Mouse (Mus musculus): ENCODE data around the gene Zfp553. TPM values are rescaled to one million over a fixed set of nuclear protein-coding genes. Genes with fewer than 3 reads are reported as not detected.

Gene Zfp553
- polyA plus RNA-seq, 1 experiment from 2014 or later = 5.9 TPM

DNA sequence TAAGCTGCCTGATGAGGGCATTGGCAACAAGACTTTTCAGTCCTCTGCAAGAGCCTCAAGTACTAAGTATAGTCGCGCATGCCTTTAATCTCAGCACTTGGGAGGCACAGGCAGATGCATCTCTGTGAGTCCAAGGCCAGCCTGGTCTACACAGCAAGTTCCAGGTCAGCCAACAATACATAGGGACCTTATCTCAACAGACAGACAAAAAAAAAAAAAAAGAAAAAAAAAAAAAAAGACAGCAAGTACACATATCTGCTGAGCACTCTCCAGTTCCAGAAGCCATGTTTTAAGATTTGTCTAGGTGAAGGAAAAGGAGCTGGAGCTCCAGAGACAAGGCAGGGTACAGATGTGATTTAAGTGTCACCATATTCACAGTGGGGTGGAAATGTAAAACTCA lies 23.1 kb downstream of the Zfp553 start:
- no peaks in the 10 kb centered on the region; the same call in 1 of the 2 replicates for H3K36me3 ChIP-seq (ENCODE audit: control insufficient read depth, insufficient read depth)
- H3K9me3 ChIP-seq (replicated peaks; ENCODE audit: control insufficient read depth, low read length) = no peaks in the 10 kb centered on the region
- no peak for ATAC-seq (ENCODE audit: low read depth)
- no peak overlapping the region for H3K9ac ChIP-seq (ENCODE audit: low read depth, low read length)
- no peaks in the 10 kb centered on the region for H3K27me3 ChIP-seq (ENCODE audit: control insufficient read depth, insufficient read depth, low read depth, low read length)
- H3K4me2 ChIP-seq (ENCODE audit: low read depth, low read length) = no peak overlapping the region
- H3K27ac ChIP-seq (ENCODE audit: low read length) = no peak overlapping the region
- WGBS (ENCODE audit: insufficient replicate concordance) = 41% methylated on average over 2 of the region's 2 CpGs
- H3K4me3 ChIP-seq (ENCODE audit: low read depth, low read length) = no peak overlapping the region
- H3K4me1 ChIP-seq (ENCODE audit: control insufficient read depth, low read depth, low read length) = peaks cover 39% of the 10 kb centered on the region

DNA sequence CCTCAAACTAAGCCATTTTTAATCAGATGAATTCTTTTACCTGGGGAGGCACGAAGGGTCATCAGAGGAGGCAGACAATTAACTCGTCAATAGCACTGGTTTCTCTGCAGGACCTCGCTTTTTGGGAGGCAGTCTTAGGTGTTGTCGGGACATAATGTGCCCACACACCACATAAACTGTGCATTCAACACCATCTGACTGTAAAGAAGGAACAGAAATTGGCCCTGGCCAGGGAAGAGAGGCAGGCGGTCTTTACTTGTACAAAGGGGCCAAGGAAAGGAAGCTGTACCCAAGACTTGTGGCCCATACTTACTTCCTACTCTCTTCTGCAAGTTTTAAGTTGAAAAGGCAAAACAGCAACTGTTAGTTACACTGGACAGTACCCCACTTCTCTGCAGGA lies 23.7 kb downstream of the Zfp553 start:
- peaks cover 44% of the 10 kb centered on the region for H3K4me1 ChIP-seq (ENCODE audit: control insufficient read depth, low read depth, low read length)
- H3K27me3 ChIP-seq (ENCODE audit: control insufficient read depth, insufficient read depth, low read depth, low read length) = no peaks in the 10 kb centered on the region
- H3K27ac ChIP-seq (ENCODE audit: low read length) = 0 out of 2 replicates have a peak overlapping the region, but pooled peaks have one; percentile 13
- no peak overlapping the region for H3K4me2 ChIP-seq (ENCODE audit: low read depth, low read length)
- H3K36me3 ChIP-seq (ENCODE audit: control insufficient read depth, insufficient read depth) = no peaks in the 10 kb centered on the region; the same call in 1 of the 2 replicates
- no peak for ATAC-seq (ENCODE audit: low read depth)
- no peak overlapping the region for H3K9ac ChIP-seq (ENCODE audit: low read depth, low read length)
- WGBS (ENCODE audit: insufficient replicate concordance) = 76% methylated on average over 5 of the region's 5 CpGs
- no peak overlapping the region for H3K4me3 ChIP-seq (ENCODE audit: low read depth, low read length)
- H3K9me3 ChIP-seq (replicated peaks; ENCODE audit: control insufficient read depth, low read length) = no peaks in the 10 kb centered on the region

DNA sequence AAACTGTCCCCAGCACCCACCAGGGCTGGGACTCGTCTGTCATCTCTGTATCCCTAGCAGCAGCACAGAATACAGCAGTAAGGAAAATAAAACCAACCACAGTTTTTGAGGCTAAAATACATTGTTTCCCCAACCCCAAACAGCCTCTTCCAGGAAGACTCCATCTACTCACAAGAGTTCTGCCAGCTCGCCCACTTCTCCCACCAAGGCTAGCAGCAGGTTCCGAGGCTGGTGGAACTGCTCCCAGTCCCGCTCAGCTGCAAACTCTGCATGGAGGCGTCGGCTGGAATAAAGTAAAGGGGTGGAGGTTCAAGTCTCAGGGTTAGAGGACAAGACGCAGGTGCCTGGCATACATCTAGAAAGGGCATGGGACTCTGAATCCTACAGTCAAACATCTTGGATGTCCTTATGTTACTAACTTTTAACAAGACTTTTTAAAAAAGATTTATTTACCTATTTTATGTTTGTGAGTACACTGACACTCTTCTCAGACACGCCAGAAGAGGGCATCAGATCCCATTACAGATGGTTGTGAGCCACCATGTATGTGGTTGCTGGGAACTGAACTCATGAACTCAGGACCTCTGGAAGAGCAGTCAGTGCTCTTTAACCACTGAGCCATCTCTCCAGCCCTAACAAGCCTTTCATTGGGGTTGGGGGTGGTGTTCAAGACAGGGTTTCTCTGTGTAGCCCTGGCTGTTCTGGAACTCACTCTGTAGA lies 26.5 kb downstream of the Zfp553 start:
- H3K9ac ChIP-seq (ENCODE audit: low read depth, low read length) = no peak overlapping the region
- H3K27me3 ChIP-seq (ENCODE audit: control insufficient read depth, insufficient read depth, low read depth, low read length) = no peaks in the 10 kb centered on the region
- H3K4me1 ChIP-seq (ENCODE audit: control insufficient read depth, low read depth, low read length) = peaks cover 48% of the 10 kb centered on the region
- ATAC-seq (ENCODE audit: low read depth) = no peak
- H3K4me3 ChIP-seq (ENCODE audit: low read depth, low read length) = peak overlapping the region; percentile 84
- WGBS (ENCODE audit: insufficient replicate concordance) = 59% methylated on average over 8 of the region's 8 CpGs
- no peaks in the 10 kb centered on the region for H3K9me3 ChIP-seq (replicated peaks; ENCODE audit: control insufficient read depth, low read length)
- H3K27ac ChIP-seq (ENCODE audit: low read length) = no peak overlapping the region
- peak overlapping the region; percentile 90 for H3K4me2 ChIP-seq (ENCODE audit: low read depth, low read length)
- H3K36me3 ChIP-seq (ENCODE audit: control insufficient read depth, insufficient read depth) = no peaks in the 10 kb centered on the region; the same call in 1 of the 2 replicates

DNA sequence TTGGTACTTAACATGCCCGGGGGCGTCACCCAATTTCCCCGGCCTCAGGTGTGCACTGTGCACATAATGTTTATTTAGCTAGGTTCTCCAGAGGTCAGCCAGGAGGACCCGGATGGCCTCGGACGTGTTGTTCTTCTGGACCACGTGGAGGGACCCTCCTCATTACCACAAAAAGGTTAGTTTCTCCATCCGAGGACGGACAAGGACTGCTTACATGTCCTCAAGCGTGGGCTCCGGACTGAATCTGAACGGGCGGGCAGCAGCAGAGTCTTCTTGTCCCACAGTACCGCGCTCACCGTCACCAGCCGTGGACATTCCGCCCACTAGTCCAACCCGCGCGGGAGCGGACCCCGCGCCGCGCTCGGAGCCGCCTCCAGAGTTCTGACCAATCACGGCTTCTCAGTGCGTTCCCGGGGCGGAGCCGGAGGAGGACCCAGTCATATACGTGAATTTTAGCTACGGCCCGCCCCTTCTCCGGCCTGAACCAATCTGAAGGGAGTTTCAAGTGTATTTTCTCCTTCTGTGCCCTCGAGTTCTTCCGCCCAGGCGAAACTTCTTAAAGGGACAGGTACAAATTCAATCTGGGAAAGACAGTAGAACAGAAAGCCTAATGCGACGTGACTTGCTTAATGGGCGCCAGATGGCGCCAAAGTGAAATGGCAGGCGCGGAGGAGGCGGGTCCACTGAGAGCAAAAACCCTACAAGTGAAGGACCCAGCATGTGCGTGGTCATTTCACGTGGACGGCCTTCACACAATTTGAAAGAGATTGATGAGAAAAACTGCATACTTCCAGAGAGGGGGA lies 27.6 kb downstream of the Zfp553 start, which contains the start of gene Dctpp1:
TSS of gene Dctpp1 (minus strand) at position 401 of the 803 bp plus-strand sequence.
- peak; percentile 96 for ATAC-seq (ENCODE audit: low read depth)
- Histone ChIP-seq H3K9me3 (replicated peaks; ENCODE audit: control insufficient read depth, low read length) (no peaks in the 10 kb centered on the region), H3K36me3 (ENCODE audit: control insufficient read depth, insufficient read depth) (no peaks in the 10 kb centered on the region; the same call in 1 of the 2 replicates), H3K27me3 (ENCODE audit: control insufficient read depth, insufficient read depth, low read depth, low read length) (no peaks in the 10 kb centered on the region), H3K4me2 (ENCODE audit: low read depth, low read length) (peak within 1 kb of the TSS; percentile 91), H3K27ac (ENCODE audit: low read length) (peak within 1 kb of the TSS; percentile 65), H3K9ac (ENCODE audit: low read depth, low read length) (peak within 1 kb of the TSS; percentile 81), H3K4me3 (ENCODE audit: low read depth, low read length) (peak within 1 kb of the TSS; percentile 84), H3K4me1 (ENCODE audit: control insufficient read depth, low read depth, low read length) (peaks cover 37% of the 10 kb centered on the region)
- under 1% methylated on average over 50 of the region's 50 CpGs for WGBS (ENCODE audit: insufficient replicate concordance)

DNA sequence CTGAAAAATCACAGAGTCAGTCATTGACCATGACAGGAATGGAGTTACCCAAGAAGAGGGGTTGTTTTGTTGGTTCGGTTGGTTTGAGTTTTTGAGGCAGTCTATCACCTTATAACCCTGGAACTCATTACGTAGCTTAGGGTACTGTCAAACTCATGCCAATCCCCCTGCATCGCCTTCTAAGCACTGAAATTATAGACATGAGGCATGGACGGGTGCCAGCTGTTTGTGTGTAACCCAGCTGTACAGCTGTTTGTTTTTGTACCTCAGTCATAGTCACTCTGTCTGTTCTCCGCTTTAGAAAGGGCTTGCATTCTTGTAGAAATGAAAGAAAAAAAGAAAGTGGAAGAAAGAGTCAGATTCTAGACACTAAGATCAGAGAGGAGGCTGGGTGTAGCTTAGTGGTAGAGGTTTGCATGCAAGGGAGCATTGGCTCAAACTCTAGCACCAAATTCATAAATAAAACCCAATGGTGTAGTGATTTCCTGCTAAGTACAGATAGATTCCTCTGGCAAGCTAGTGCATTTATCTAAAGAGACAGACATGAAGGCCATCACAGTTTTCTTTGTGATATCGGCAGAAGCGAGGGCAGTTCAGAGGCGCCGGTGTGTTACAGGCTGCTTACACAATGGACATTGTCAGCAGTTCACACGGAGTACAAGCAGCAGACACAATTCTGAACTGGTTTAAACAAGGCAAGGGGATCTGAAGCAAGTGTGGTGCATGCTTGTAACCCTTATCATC lies 29.5 kb downstream of the Zfp553 start:
- H3K27ac ChIP-seq (ENCODE audit: low read length) = no peak overlapping the region
- no peak for ATAC-seq (ENCODE audit: low read depth)
- H3K9ac ChIP-seq (ENCODE audit: low read depth, low read length) = no peak overlapping the region
- peaks cover 33% of the 10 kb centered on the region for H3K4me1 ChIP-seq (ENCODE audit: control insufficient read depth, low read depth, low read length)
- H3K4me3 ChIP-seq (ENCODE audit: low read depth, low read length) = no peak overlapping the region
- no peaks in the 10 kb centered on the region for H3K36me3 ChIP-seq (ENCODE audit: control insufficient read depth, insufficient read depth)
- no peaks in the 10 kb centered on the region for H3K27me3 ChIP-seq (ENCODE audit: control insufficient read depth, insufficient read depth, low read depth, low read length)
- WGBS (ENCODE audit: insufficient replicate concordance) = 37% methylated on average over 10 of the region's 10 CpGs
- H3K4me2 ChIP-seq (ENCODE audit: low read depth, low read length) = no peak overlapping the region
- no peaks in the 10 kb centered on the region for H3K9me3 ChIP-seq (replicated peaks; ENCODE audit: control insufficient read depth, low read length)

DNA sequence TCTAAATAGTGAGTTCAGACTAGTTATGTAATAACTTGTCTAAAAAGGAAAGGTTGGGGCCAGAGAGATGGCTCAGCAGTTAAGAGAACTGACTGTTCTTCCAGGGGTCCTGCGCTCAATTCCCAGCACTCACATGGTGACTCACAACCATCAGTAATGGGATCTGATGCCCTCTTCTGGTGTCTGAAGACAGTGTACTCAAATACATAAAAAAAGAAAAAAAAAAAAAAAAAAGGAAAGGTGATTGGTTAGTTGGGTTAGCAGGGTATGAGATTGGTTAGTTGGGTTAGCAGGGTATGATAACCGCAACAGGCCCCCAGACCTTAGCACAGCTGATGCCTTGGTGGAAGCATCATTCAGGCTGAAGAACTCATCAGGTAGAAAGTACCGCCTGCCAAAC lies 30.7 kb downstream of the Zfp553 start:
- no peak overlapping the region for H3K4me3 ChIP-seq (ENCODE audit: low read depth, low read length)
- no peaks in the 10 kb centered on the region for H3K27me3 ChIP-seq (ENCODE audit: control insufficient read depth, insufficient read depth, low read depth, low read length)
- no peak overlapping the region for H3K4me2 ChIP-seq (ENCODE audit: low read depth, low read length)
- no peaks in the 10 kb centered on the region for H3K36me3 ChIP-seq (ENCODE audit: control insufficient read depth, insufficient read depth)
- no peak for ATAC-seq (ENCODE audit: low read depth)
- no peaks in the 10 kb centered on the region; the same call in 1 of the 2 replicates for H3K9me3 ChIP-seq (replicated peaks; ENCODE audit: control insufficient read depth, low read length)
- peaks cover 33% of the 10 kb centered on the region for H3K4me1 ChIP-seq (ENCODE audit: control insufficient read depth, low read depth, low read length)
- no peak overlapping the region for H3K27ac ChIP-seq (ENCODE audit: low read length)
- no peak overlapping the region for H3K9ac ChIP-seq (ENCODE audit: low read depth, low read length)
- WGBS (ENCODE audit: insufficient replicate concordance) = 93% methylated on average over 3 of the region's 3 CpGs

DNA sequence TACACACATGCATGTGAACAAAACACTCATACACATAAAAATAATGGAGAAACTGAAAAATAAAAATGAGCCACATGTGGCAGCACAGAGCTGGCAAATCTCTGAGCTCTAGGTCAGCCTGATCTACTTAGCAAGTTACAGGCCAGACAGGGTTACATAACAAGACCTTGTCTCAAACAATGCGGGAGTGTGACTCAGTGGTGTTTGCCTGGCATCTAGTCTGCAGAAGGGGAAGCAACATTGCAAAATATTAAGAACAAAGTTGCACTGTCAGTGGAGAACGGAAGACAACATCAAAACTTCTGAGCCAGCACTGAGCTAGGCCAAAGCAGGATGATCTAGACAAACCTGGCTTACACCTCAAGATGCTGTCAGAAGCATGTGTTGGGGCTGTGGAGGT lies 37.4 kb downstream of the Zfp553 start:
- Histone ChIP-seq H3K4me3 (ENCODE audit: low read depth, low read length) (no peak overlapping the region), H3K9me3 (replicated peaks; ENCODE audit: control insufficient read depth, low read length) (no peaks in the 10 kb centered on the region; the same call in 1 of the 2 replicates), H3K27me3 (ENCODE audit: control insufficient read depth, insufficient read depth, low read depth, low read length) (no peaks in the 10 kb centered on the region), H3K4me2 (ENCODE audit: low read depth, low read length) (peak overlapping the region; percentile 22; the same call in 1 of the 2 replicates), H3K27ac (ENCODE audit: low read length) (peak overlapping the region; percentile 39; the same call in 1 of the 2 replicates), H3K36me3 (ENCODE audit: control insufficient read depth, insufficient read depth) (peaks cover 4% of the 10 kb centered on the region), H3K9ac (ENCODE audit: low read depth, low read length) (no peak overlapping the region), H3K4me1 (ENCODE audit: control insufficient read depth, low read depth, low read length) (peaks cover 23% of the 10 kb centered on the region)
- WGBS (ENCODE audit: insufficient replicate concordance) = 48% methylated on average over 2 of the region's 2 CpGs
- ATAC-seq (ENCODE audit: low read depth) = no peak

DNA sequence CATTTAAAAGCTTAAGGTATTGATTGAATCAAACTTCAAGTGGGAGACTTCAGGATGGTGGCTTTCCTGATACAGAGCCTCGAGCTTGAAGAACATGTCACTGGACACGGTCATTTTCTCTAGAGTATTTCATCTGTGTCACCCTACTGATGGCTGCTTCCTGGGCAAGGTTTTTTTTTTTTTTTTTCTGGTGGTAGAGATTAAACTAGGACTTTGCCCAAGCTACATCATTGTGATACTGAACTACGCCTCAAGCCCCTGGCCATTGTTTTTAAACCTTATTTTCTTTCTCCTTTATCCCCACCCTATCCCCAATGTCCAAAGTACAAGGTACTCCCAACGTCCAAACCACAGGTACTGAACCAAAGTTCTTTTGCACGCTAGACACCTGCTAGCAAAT lies 37.8 kb downstream of the Zfp553 start:
- peak overlapping the region; percentile 29 for H3K4me3 ChIP-seq (ENCODE audit: low read depth, low read length)
- no peaks in the 10 kb centered on the region; the same call in 1 of the 2 replicates for H3K9me3 ChIP-seq (replicated peaks; ENCODE audit: control insufficient read depth, low read length)
- H3K36me3 ChIP-seq (ENCODE audit: control insufficient read depth, insufficient read depth) = peaks cover 4% of the 10 kb centered on the region
- H3K9ac ChIP-seq (ENCODE audit: low read depth, low read length) = no peak overlapping the region
- no peaks in the 10 kb centered on the region for H3K27me3 ChIP-seq (ENCODE audit: control insufficient read depth, insufficient read depth, low read depth, low read length)
- 50% methylated on average over 5 of the region's 5 CpGs for WGBS (ENCODE audit: insufficient replicate concordance)
- peak overlapping the region; percentile 22 for H3K4me2 ChIP-seq (ENCODE audit: low read depth, low read length)
- ATAC-seq (ENCODE audit: low read depth) = no peak
- H3K4me1 ChIP-seq (ENCODE audit: control insufficient read depth, low read depth, low read length) = peaks cover 25% of the 10 kb centered on the region
- H3K27ac ChIP-seq (ENCODE audit: low read length) = peak overlapping the region; percentile 39; the same call in 1 of the 2 replicates
